Mouse (Mus musculus) MEL (cell line): ENCODE measurements around the gene Trmt112.

Source experiments
- CHD1 ChIP-seq: IDR thresholded peaks from 2 replicates; pipeline ENCODE4 v1.6.1; 2012; ENCODE audit warnings: low read depth, mild to moderate bottlenecking, inconsistent platforms, low read length, improper control_type of control experiment
- CTCF ChIP-seq, 3 experiments: IDR thresholded peaks in 2 of 3; conservative IDR thresholded peaks in 1 of 3; 2 replicates each; pipeline ENCODE4 v1.5.1; 2011 to 2012; ENCODE audit warnings: low read length in 3 of 3, low read depth in 2 of 3, mild to moderate bottlenecking in 2 of 3, improper control_type of control experiment in 1 of 3, inconsistent platforms in 1 of 3, mixed read lengths in 1 of 3, moderate library complexity in 1 of 3; ENCODE audit not compliant: control insufficient read depth in 1 of 3, insufficient read depth in 1 of 3, poor library complexity in 1 of 3, severe bottlenecking in 1 of 3
- MAX ChIP-seq: IDR thresholded peaks from 2 replicates; pipeline ENCODE4 v1.6.1; 2011; ENCODE audit warnings: low read length, improper control_type of control experiment
- MXI1 ChIP-seq: IDR thresholded peaks from 2 replicates; pipeline ENCODE4 v1.6.1; 2011; ENCODE audit warnings: mild to moderate bottlenecking, low read depth, low read length, improper control_type of control experiment
- NELFE ChIP-seq: IDR thresholded peaks from 2 replicates; pipeline ENCODE4 v1.6.1; 2011; ENCODE audit warnings: low read depth, low read length, improper control_type of control experiment
- POLR2AphosphoS5 ChIP-seq: IDR thresholded peaks from 2 replicates; pipeline ENCODE4 v1.6.1; 2012; ENCODE audit warnings: low read depth, borderline replicate concordance, mild to moderate bottlenecking, inconsistent platforms, low read length, moderate library complexity, mixed read lengths
- TCF12 ChIP-seq: IDR thresholded peaks from 2 replicates; pipeline ENCODE4 v1.6.1; 2014; ENCODE audit warnings: low read depth, mild to moderate bottlenecking, inconsistent platforms, low read length, improper control_type of control experiment, moderate library complexity

- no peak for TF ChIP-seq NELFE
- TF ChIP-seq CTCF (IDR thresholded peaks at IDR 0.05 in 2 of 3, conservative IDR thresholded peaks at IDR 0.05 in 1 of 3; ENCODE audit: control insufficient read depth in 1 of 3, insufficient read depth in 1 of 3, low read depth in 2 of 3, low read length in 3 of 3, poor library complexity in 1 of 3, severe bottlenecking in 1 of 3), result no peak
- no peak for TF ChIP-seq POLR2AphosphoS5
- TF ChIP-seq MAX, result no peak
- TF ChIP-seq TCF12, result no peak
- no peak for TF ChIP-seq MXI1
- TF ChIP-seq CHD1, result no peak
Observed at GRCm38 (mm10) chr19:6919876-6920740, 10.6 kb downstream of the Trmt112 start.
